Mouse (Mus musculus) cortical plate, adult 2 months (tissue): ENCODE results near the gene Traf3ip1. TPM values are rescaled to one million over a fixed set of nuclear protein-coding genes. Genes with fewer than 3 reads are reported as not detected.

Source experiments
- H3K27ac ChIP-seq: fragments of 200-500 bp; 2 replicates; pipeline ENCODE4 v1.5.1; 2012; ENCODE audit warnings: low read length, control low read depth, inconsistent platforms; ENCODE audit not compliant: insufficient read depth
- H3K4me1 ChIP-seq: fragments of 200-500 bp; 2 replicates; pipeline ENCODE4 v1.6.1; 2011; ENCODE audit warnings: low read length; ENCODE audit not compliant: control insufficient read depth, insufficient read depth
- H3K4me3 ChIP-seq: fragments of 200-500 bp; 2 replicates; pipeline ENCODE4 v1.5.1; 2011; ENCODE audit warnings: mild to moderate bottlenecking, low read length, control low read depth; ENCODE audit not compliant: insufficient read depth
- CTCF ChIP-seq: fragments of 200-500 bp; IDR thresholded peaks from 2 replicates; pipeline ENCODE4 v1.5.1; 2011; ENCODE audit warnings: mild to moderate bottlenecking, control low read depth, low read length; ENCODE audit not compliant: insufficient read depth; ENCODE audit errors: extremely low read depth
- POLR2A ChIP-seq: fragments of 200-500 bp; IDR thresholded peaks from 2 replicates; pipeline ENCODE4 v1.6.1; 2011; ENCODE audit warnings: mild to moderate bottlenecking, low read length, control low read depth; ENCODE audit not compliant: insufficient read depth; ENCODE audit errors: extremely low read depth
- polyA plus RNA-seq: library from polyadenylated mRNA; depleted of rRNA; stranded (reverse); fragments of >200 nt; gene quantifications from 2 replicates; pipeline ENCODE4 v1.2.3, GENCODE M21; 2012

Traf3ip1 gene
- polyA plus RNA-seq, 1 experiment = 18.2 TPM

DNA sequence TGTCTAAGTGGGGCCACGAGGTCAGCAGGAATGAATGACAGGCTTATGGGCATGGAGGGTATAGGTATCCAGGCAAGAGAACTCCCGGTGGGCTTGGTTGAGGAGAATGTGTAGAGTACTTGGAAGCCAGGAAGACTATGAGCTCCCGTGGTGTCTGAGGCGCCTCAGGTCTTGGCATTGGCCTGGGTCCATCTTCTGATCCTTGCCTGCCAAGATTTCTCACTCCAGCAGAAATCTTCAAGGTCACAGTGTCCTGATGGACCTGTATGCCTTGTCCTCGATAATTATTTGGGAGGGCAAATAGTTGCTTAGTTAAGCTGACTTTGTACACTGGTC lies 10.5 kb upstream of the Traf3ip1 start:
- Histone ChIP-seq H3K27ac (no peak overlapping the region), H3K4me3 (no peak overlapping the region), H3K4me1 (no peaks in the 10 kb centered on the region)
- TF ChIP-seq CTCF = no peak
- TF ChIP-seq POLR2A = no peak

DNA sequence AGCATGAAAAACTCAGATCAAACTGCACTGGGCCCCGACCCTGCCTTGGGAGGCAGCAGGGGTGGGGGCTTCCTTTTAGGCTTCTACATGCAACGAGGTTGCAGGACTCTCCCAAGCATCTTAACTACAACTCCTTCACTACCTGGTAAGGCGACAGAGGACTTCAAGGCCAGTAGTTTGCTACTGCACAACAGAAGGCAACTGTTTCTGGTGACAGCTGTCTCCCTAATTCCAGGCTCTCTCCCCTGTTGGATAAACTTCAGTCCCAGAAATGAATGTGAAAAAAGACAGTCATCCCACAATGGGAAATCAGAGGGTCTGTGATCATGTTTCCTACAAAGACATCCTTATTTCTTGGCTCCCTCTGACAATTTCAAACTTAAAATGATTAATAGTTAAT lies 9.0 kb upstream of the Traf3ip1 start:
- TF ChIP-seq POLR2A (no peak), CTCF (no peak)
- Histone ChIP-seq H3K4me3 (no peak overlapping the region), H3K27ac (no peak overlapping the region), H3K4me1 (no peaks in the 10 kb centered on the region)

DNA sequence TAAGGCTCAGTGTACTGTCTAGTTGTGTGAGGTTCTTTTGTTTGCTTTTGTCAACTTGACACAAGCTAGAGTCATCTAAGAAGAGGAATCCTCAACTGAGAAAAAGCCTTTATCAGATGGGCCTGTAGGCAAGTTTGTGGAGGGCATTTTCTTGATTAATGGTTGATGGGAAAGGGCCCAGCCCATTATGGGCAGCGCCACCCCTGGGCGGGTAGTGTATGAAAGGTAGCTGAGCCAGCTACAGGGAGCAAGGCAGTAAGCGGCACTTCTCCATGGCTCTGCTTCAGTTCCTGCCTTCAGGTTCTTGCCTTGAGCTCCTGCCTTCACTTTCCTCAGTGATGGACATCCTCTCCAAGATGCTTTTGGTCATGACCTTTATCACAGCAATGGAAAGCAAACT lies 8.3 kb upstream of the Traf3ip1 start:
- H3K4me3 ChIP-seq = no peak overlapping the region
- H3K27ac ChIP-seq = no peak overlapping the region
- no peaks in the 10 kb centered on the region for H3K4me1 ChIP-seq
- TF ChIP-seq CTCF (no peak), POLR2A (no peak)

DNA sequence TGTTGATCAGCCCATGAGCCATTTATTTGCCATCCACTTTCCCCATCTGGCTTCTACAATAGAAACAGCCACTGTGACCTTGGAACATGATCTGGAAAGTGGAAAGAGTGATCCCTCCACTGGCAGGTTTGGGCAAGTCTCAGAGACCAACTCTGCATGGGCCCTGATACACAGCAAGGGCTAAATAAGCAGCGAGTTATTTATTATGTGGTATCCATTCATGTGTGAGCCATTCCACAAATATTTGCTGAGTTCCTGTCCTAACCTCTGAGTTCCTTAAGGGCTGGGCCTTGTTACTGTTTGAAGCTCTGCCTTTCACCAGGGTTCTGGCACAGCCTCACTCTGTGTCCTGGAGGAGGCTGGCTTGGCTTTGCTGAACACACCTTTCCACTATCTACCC lies 4.1 kb upstream of the Traf3ip1 start:
- peaks cover 2% of the 10 kb centered on the region for H3K4me1 ChIP-seq
- H3K4me3 ChIP-seq = no peak overlapping the region
- no peak overlapping the region for H3K27ac ChIP-seq
- TF ChIP-seq CTCF = no peak
- TF ChIP-seq POLR2A = no peak

DNA sequence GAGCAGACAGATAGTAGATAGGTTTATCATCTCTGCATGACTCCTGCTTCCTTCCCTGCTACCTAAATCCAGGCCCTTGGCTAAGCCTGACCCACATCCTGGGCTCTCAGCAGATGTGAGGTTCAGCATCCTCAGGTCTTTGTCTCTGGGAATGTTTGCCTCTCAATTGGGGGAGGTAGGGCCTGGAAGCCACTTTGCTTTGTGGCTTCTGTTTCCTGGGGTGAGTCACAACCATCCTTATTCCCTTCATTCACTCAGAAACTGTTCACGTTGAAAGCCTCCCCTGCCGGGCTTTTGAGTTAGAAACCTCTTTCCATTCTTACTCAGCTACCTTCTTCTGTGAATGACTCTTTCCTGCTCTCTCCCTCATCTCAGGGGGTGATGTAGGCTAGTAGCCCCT lies 1.7 kb upstream of the Traf3ip1 start:
- H3K27ac ChIP-seq = no peak overlapping the region
- H3K4me3 ChIP-seq = no peak overlapping the region
- TF ChIP-seq POLR2A (no peak), CTCF (no peak)
- H3K4me1 ChIP-seq = peaks cover 7% of the 10 kb centered on the region

DNA sequence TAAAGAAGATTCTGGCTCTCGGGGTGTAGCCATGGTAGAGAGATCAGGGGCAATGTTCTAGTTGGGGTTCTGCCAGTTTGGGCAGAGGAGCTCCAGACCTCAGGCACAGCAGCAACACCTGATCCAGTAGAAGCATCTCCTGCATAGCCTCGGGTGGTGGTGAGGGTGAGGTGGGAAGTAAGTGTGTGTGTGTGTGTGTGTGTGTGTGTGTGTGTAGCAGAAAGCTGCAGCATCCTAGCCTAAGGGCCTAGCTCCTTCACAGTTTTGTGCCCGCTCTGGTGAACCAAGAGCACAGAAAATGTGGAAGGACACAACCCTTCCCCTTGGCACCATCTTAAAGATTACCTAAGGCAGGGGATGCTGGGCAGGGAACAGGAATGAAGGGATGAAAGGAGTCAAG lies 509 bp upstream of the Traf3ip1 start:
- Histone ChIP-seq H3K27ac (no peak overlapping the region), H3K4me1 (peaks cover 7% of the 10 kb centered on the region), H3K4me3 (peak overlapping the region; percentile 100; the same call in 1 of the 2 replicates)
- TF ChIP-seq CTCF = no peak
- no peak for TF ChIP-seq POLR2A

DNA sequence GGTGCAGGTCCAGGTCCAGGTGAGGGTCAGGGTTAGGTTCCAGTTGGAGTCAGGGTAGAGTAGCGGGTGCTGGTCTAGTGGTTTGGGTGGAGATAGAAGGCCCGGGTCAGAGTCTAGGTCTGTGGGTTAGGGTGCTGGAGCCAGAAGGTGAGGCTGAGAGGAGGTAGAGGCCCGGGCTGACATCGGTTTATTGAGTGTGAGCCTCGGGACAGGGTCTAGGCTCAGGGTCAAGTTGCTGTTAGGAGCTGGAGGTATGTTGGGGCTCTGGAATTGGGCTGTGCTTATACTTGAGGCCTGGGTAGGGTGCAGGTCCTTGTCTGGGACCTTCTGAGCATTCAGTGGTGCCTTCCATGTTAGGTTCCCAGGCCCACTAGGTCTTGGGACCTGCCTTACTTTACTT lies 874 bp downstream of the Traf3ip1 start:
- TF ChIP-seq CTCF (no peak), POLR2A (no peak)
- H3K4me1 ChIP-seq = peaks cover 7% of the 10 kb centered on the region
- H3K4me3 ChIP-seq = peak overlapping the region; percentile 100

DNA sequence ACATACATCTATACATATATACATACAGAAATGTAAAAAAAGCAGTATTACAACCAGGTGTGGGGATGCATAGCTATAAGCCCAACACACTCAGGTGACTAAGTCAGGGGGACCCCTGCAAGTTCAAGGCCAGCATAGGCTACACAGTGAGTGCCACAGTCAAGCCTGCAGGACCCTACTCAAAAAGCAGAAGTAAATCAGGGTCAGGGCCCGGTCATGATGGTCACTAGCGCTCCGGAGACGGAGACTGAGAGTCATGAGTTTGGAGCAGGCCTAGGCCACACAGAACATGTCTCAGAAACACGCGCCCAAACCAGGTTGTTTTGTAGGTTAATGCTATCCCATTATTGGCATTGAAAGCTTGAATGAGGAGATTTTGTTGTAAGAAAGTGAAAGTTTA lies 4.1 kb downstream of the Traf3ip1 start:
- H3K4me3 ChIP-seq = no peak overlapping the region
- H3K27ac ChIP-seq = no peak overlapping the region
- TF ChIP-seq CTCF = no peak
- no peak for TF ChIP-seq POLR2A

More for the DNA sequence above, 874 bp downstream of the Traf3ip1 start:
- no peak overlapping the region for H3K27ac ChIP-seq

DNA sequence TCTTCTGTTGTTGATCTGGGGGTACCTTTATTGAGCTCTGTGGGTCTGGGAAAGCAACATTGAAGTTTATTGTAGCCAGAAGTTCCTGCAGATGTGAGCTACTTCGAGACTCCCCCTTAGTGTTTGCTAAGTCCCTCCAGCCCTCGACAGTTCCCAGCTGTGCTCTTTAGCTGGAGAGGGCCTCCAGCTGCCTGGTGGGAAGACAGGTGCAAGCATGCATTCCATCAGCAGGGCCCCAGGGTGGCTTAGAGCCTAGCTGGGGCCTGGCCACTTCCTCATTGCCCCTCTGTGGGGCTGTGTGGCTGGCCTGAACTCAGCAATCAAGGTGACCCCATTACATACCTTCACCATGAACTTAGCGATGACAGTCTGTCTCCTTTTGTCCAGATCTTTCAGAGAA lies 10.2 kb downstream of the Traf3ip1 start:
- TF ChIP-seq CTCF (no peak), POLR2A (no peak)
- no peak overlapping the region for H3K27ac ChIP-seq
- no peaks in the 10 kb centered on the region for H3K4me1 ChIP-seq
- no peak overlapping the region for H3K4me3 ChIP-seq

More for the DNA sequence above, 4.1 kb downstream of the Traf3ip1 start:
- H3K4me1 ChIP-seq = peaks cover 7% of the 10 kb centered on the region

DNA sequence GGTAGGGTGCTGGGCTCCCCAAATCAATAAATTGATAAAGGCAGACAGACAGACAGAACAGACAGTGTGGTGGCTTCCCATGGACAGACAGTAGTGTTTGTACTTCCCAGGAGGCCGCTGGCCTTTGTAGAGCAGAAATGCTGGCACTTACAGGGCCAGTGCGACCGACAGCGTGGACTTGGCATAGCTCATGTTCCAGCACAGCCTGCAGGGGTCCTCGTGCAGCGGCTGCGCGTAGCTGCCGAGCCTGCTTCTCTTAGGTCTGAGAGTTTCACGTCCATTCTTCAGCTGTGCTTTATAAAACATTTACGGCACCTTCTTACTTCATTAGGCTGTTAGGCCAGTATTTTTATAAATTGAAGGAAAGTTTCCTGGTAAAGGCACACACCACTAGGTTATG lies 20.5 kb downstream of the Traf3ip1 start:
- TF ChIP-seq CTCF (no peak), POLR2A (no peak)
- H3K27ac ChIP-seq = no peak overlapping the region
- H3K4me3 ChIP-seq = no peak overlapping the region
- H3K4me1 ChIP-seq = no peaks in the 10 kb centered on the region; the same call in 1 of the 2 replicates

DNA sequence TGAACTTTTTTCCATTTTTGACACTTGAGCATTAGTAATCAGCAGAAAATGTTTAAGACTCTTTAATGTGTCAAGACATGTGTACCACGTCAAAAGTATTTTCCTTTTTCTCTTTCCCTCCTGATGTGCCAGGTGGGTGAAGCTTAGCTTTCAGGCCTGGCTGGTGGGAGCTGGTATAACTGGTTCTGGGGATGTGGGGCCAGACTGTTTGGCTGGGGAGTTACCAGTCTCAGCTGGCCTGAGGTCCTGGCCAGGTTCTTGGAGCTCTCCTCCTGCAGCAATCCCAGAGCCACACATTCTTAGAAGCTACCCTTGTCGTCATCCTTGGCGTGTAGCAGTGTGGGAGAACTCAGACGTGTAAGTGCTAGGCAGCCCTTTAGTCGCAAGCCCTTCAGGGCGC lies 21.2 kb downstream of the Traf3ip1 start:
- H3K27ac ChIP-seq = no peak overlapping the region
- no peak overlapping the region for H3K4me3 ChIP-seq
- TF ChIP-seq POLR2A (no peak), CTCF (no peak)
- no peaks in the 10 kb centered on the region; the same call in 1 of the 2 replicates for H3K4me1 ChIP-seq
